Mouse (Mus musculus) urinary bladder, postnatal 4 days (tissue): ENCODE measurements around the gene Fbxw10.
A peak's percentile ranks its signal among the peaks of the same experiment; 100 is the strongest.

Experiments used
- DNase-seq, 2 experiments: peaks; one replicate each; pipeline ENCODE4 v3.0.0; 2021 to 2022; ENCODE audit warnings: low spot score in 2 of 2

Fbxw10 gene

GRCm38 (mm10) chr11:62909720-62910306 is 62.9 kb downstream of the Fbxw10 start:
- DNase-seq = peak in 1 of 2 experiments; percentile 36

- DNase-seq = no peak
These were observed 64.5 kb downstream of the Fbxw10 start for GRCm38 (mm10) chr11:62911362-62911761.

- peak in 1 of 2 experiments; percentile 10 for DNase-seq
These were observed 66.3 kb downstream of the Fbxw10 start for GRCm38 (mm10) chr11:62913141-62913540.

- peak in 1 of 2 experiments; percentile 58 for DNase-seq
These were observed 67.7 kb downstream of the Fbxw10 start for GRCm38 (mm10) chr11:62914532-62914931.

DNA sequence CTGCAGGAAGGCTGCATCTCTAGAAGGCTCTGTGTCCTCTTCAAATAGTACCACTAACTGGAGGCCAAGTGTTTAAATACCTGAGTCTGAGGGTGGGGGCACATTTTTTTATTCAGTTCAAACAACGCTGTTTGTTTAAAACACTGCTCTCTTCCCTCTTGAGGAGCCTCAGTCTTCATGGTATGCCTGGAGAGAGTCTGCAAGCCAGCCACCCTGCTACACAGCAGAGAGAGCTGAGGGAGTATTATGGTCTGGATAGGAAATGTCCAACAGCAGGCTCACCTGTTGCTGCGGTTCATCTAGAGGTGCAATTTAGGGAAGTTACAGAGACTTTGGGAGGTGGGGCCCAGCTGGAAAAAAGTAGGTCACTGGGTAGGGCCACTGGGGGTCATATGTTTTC is 68.6 kb downstream of the Fbxw10 start:
- DNase-seq = peak in 1 of 2 experiments; percentile 33

- DNase-seq = peak in 1 of 2 experiments; percentile 26
These were observed 69.9 kb downstream of the Fbxw10 start for GRCm38 (mm10) chr11:62916765-62917164.

DNA sequence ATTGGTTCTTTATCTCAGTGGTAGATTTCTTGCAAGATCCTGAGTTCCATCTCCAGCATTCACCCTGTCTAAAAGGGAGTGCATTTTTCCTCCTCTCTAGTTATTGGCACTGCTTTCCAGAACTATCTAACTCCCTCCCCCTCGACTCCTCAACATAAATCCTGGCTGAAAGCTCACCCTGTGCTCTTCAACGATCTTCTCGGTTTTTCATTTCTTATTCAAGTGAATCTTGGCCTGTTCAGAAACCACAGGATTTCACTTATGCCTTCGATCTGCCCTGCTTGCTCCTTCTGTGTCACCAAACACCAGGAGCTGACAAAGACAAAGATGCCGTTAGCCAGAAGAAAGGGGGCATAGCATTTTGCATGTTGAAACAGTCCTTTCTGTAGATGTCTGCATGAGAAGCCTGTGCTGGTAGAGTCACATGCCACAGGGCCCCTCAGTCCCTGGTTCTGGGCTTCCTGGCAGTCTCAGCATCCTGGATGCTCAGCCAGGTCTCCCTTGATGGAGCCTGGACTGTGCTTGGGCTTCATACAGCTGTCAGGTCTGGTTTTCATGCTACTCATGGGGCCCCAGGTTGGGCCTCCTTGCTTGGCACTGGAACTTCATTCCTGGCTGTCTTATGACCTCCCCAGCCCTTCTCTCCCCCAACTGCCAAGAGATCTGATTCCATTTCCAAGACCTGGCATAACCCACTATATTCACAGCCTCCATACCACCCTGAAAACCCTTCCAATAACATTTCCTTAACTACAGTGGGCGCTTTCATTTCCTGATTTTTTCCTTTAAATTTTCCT is 73.3 kb downstream of the Fbxw10 start:
- peak in 1 of 2 experiments; percentile 5 for DNase-seq

- DNase-seq = no peak
These were observed 73.8 kb downstream of the Fbxw10 start for GRCm38 (mm10) chr11:62920743-62921050.

DNA sequence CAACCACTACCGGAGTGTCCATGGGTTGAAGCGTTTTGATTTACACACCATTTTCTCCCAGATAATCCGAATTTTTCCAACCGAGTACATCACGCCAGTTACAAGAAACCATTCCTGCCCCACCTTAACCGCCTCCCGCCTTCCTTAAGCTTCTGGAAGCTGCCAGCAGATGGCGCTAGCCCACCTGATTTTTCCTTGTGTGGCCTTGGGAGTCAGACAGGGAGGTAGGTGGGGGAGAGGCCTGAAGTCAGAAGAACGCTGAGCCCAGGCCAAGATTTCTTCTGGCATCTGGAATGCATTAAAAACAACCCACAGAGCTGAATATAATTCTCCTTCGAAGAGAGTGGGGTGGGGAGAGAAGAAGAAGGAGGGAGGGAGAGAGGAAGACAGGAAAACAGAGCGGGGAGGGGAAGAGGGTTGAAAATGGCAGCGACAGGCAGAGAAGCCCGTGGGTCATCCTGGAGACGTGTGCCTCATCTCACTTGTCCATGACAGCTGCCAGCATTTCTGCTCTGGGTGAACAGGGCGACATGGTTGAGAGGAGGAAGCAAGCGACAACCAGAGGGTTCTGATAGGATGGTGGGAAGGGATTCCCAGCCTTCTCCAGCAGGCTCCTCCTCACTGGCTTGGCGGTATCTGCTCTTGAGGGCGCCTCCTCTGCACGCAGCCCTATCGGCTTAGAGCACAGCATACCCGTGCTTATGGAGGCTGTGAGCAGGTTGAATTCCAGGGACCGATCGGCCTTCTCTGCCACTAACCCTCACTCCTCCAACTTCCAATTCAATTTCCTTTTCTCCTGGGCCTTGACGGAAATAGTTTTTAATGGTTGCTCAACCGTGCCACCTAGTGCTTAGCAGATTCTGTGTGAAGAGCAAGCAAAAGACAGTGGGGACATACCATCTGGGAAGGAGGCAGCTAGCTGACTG is 74.4 kb downstream of the Fbxw10 start:
- DNase-seq = peak; percentile 93 to 95

- DNase-seq = peak in 1 of 2 experiments; percentile 49
These were observed 77.4 kb downstream of the Fbxw10 start for GRCm38 (mm10) chr11:62924091-62924761.
